Mouse (Mus musculus): Measurements from ENCODE around the gene Otop2. TPM values are rescaled to one million over a fixed set of nuclear protein-coding genes. Genes with fewer than 3 reads are reported as not detected.

Gene Otop2
- polyA plus RNA-seq, 1 experiment from 2014 or later, result not detected

DNA sequence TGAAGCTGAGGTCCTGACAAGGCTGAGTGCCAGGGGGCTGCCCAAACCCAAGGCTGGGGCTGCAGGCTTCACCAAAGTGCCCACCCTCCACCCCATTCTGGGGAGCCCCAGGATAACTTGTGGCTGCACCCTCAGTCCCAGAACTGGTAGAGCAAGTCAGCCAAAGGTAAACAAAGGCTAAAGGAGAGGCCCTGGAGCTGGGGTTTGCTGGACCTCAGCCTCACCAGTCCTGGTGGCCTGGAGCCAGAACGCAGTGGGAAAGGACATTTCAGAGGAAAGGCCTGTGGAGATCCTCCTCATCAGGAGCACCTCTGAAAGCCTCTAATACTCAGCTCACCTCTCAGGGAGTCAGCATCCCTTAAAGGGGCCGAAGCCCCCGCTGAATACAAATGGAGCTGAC is 57.2 kb downstream of the Otop2 start:
- Histone ChIP-seq H3K4me2 (replicated peaks) (no peak overlapping the region), H3K27ac (no peak overlapping the region), H3K4me3 (replicated peaks) (no peak overlapping the region), H3K9me3 (no peaks in the 10 kb centered on the region), H3K36me3 (no peaks in the 10 kb centered on the region), H3K4me1 (replicated peaks) (peaks cover 24% of the 10 kb centered on the region), H3K27me3 (replicated peaks) (peaks cover 20% of the 10 kb centered on the region), H3K9ac (no peak overlapping the region)
- ATAC-seq, result no peak
- 82% methylated on average over 3 of the region's 3 CpGs for WGBS

DNA sequence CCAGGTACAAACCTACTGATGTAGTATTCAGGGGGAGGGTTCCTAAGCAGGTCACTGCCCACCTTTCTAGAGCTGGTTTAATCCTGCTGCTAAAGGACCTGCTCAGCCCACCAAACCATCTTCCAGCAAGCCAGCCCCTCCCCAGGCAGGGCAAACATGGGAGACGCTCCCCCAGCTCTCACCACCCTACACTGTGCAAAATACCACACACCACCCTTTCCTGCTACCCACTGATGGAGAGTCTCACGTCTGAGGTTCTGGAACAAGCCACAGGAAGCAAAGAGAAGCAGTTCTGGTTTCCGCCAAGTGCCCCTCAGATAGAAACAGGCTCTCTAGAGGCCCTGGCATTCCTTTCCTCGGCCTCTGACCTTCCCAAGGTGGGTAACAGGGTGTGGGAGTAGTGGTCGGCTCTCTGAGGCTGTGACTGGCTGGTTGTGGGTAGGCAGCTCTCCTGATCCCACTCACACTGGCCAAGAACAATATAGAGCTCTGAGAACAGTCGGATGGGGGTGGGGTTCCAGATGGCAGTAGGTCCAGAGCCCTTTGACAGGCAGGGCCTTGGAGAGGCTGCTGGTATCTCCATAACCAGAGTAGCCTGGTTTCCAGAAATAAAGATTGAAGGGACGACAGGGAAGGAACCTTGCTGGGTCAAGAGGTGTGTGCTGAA is 59.2 kb downstream of the Otop2 start:
- Histone ChIP-seq H3K9me3 (no peaks in the 10 kb centered on the region), H3K9ac (peak overlapping the region; percentile 17; the same call in 1 of the 2 replicates), H3K36me3 (no peaks in the 10 kb centered on the region), H3K27me3 (replicated peaks) (peaks cover 20% of the 10 kb centered on the region), H3K4me2 (replicated peaks) (peak overlapping the region; percentile 87), H3K27ac (no peak overlapping the region), H3K4me3 (replicated peaks) (peak overlapping the region; percentile 52; the same call in 1 of the 2 replicates), H3K4me1 (replicated peaks) (peaks cover 18% of the 10 kb centered on the region)
- no peak for ATAC-seq
- WGBS, result 41% methylated on average over 7 of the region's 7 CpGs

DNA sequence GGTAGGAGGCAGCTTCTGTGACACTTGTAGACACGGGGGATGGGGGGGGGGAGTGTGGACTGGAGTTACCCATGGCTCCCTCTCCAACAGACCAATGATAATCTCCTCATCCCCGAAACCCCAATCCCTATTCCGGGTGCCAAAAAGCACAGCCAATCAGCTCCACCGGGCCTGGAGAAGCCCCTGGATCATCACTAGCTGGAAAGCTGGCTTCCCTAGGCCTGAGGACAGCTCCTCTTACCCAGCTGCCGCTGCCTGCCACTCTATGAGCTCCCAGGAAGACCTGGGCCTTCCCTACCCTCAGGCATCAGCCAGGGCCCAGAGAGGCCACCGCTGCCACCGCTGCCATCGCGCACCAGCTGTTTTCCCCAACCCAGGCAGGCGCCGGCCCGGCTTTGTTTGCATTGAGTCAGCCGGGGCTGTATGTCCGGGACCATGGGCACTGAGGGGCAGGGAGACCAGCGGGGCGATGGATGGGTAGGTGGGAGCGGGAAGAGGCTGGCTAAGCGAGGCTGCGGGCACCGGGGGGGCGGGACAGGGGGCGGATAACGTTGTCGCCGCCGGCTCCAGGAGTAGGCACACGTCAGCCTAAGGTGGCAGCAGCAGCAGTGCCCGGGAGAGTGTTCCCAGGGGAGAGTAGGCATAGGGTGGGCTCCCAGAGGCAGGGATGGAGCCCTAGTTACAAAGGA is 59.9 kb downstream of the Otop2 start:
- peak; percentile 65 for ATAC-seq
- Histone ChIP-seq H3K9me3 (no peaks in the 10 kb centered on the region), H3K27me3 (replicated peaks) (peaks cover 20% of the 10 kb centered on the region), H3K36me3 (no peaks in the 10 kb centered on the region), H3K27ac (no peak overlapping the region), H3K4me3 (replicated peaks) (peak overlapping the region; percentile 52), H3K9ac (peak overlapping the region; percentile 65), H3K4me2 (replicated peaks) (peak overlapping the region; percentile 87), H3K4me1 (replicated peaks) (peaks cover 18% of the 10 kb centered on the region)
- WGBS, result 5% methylated on average over 27 of the region's 28 CpGs

DNA sequence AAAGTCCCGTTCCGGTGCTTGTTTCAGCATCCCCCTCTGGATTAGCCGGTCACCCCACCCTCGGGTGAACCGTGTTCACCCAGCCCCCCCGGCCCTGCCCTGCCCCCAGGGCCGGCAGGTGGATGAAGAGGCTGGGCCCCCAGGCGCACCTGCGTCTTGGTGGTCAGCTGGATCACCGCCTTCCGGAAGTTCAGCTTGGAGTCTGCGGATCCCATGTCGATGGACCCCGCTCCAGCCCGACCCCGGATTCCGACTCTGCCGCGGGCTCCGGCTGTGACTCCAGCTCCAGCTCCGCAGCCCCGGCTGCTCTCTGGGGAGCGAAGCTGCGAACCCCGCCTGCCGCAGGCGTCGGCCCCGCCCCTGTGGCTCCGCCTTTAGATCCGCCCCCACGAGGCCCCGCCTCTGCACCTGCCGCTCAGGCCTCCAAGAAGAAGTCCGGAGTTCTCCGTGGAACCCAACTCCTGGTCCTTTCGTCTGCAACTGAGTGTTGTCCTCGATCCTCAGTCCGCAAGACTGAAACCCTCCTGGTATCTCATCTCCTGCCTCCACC is 60.5 kb downstream of the Otop2 start, which contains the start of gene Hid1:
Hid1 (minus strand) TSS at position 362 of the 550 bp plus-strand sequence.
- no peak within 1 kb of the TSS for H3K27ac ChIP-seq
- WGBS, result under 1% methylated on average over 39 of the region's 39 CpGs

DNA sequence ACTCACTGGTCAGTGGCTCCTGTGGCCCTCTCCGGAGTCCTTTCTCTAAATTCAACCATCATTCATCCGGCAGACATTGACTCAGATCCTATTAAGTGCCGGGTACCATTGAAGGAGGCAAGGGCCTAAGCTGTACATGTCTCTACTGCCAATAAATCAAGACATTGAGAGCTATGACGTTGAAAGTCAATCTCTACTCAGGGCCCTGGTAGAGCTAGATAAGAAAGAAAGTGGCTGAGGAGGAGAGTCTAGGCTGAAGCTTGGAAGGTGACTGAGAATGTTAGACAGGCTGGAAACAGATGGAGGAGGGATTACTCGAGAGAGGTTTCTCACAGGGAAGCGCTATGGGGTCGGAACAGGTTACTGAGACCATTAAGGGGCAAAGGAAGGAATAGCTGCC is 63.4 kb downstream of the Otop2 start:
- peaks cover 23% of the 10 kb centered on the region for H3K27me3 ChIP-seq (replicated peaks)
- 62% methylated on average over 7 of the region's 7 CpGs for WGBS
- H3K9me3 ChIP-seq, result no peaks in the 10 kb centered on the region
- no peak overlapping the region for H3K9ac ChIP-seq
- H3K4me2 ChIP-seq (replicated peaks), result no peak overlapping the region
- no peak for ATAC-seq
- H3K4me1 ChIP-seq (replicated peaks), result peaks cover 16% of the 10 kb centered on the region
- no peaks in the 10 kb centered on the region for H3K36me3 ChIP-seq
- no peak overlapping the region for H3K27ac ChIP-seq
- no peak overlapping the region for H3K4me3 ChIP-seq (replicated peaks)

More for the DNA sequence above, 60.5 kb downstream of the Otop2 start, which contains the start of gene Hid1:
- peaks cover 18% of the 10 kb centered on the region for H3K4me1 ChIP-seq (replicated peaks)
- H3K27me3 ChIP-seq (replicated peaks), result peaks cover 20% of the 10 kb centered on the region
- H3K9me3 ChIP-seq, result no peaks in the 10 kb centered on the region
- peak within 1 kb of the TSS; percentile 52 for H3K4me3 ChIP-seq (replicated peaks)
- H3K36me3 ChIP-seq, result no peaks in the 10 kb centered on the region
- peak within 1 kb of the TSS; percentile 87 for H3K4me2 ChIP-seq (replicated peaks)
- peak within 1 kb of the TSS; percentile 65 for H3K9ac ChIP-seq
- ATAC-seq, result peak; percentile 91

DNA sequence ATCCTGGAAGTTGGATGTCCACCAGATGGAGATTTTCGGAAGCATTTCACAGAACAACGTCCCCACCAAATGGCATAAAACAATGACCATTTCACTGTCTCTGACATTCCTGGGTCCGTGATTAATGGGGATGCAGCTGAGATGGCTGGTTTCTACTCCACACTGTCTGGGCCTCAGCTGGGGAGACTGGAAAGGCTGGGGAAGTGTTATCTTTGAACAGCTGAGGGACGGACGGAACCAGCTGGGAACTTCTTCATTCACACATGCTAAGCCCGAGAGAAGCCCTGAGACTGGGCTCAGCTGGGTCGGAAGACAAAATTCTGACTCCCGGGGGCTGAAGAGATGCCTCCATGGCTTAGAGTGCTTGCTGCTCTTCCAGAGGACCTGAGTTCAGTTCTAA is 64.4 kb downstream of the Otop2 start:
- no peak overlapping the region for H3K4me2 ChIP-seq (replicated peaks)
- H3K9me3 ChIP-seq, result no peaks in the 10 kb centered on the region
- H3K9ac ChIP-seq, result no peak overlapping the region
- H3K27ac ChIP-seq, result no peak overlapping the region
- H3K4me3 ChIP-seq (replicated peaks), result no peak overlapping the region
- H3K27me3 ChIP-seq (replicated peaks), result peaks cover 17% of the 10 kb centered on the region
- no peaks in the 10 kb centered on the region for H3K36me3 ChIP-seq
- WGBS, result 60% methylated on average over 8 of the region's 8 CpGs
- H3K4me1 ChIP-seq (replicated peaks), result peaks cover 16% of the 10 kb centered on the region
- no peak for ATAC-seq

DNA sequence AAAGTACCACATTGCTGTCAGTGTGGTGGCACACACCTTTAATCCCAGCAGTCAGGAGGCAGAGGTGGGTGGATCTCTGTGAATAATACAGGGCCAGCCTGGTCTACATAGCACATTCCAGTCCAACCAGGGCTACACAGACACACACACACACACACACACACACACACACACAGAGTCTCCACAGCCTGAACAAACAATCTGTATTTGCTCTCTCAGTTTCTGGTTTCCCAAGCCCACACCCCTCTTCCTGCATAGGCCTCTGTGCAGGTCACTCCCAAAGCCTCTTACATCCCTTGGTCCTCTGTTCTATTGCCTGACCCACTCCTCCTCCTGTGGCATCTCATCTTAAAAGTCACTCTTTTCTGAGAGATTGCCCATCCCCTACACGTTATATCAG is 65.1 kb downstream of the Otop2 start:
- Histone ChIP-seq H3K27me3 (replicated peaks) (peaks cover 10% of the 10 kb centered on the region), H3K4me1 (replicated peaks) (peaks cover 12% of the 10 kb centered on the region), H3K9ac (no peak overlapping the region), H3K4me3 (replicated peaks) (no peak overlapping the region), H3K4me2 (replicated peaks) (no peak overlapping the region), H3K36me3 (no peaks in the 10 kb centered on the region), H3K27ac (no peak overlapping the region), H3K9me3 (no peaks in the 10 kb centered on the region)
- no peak for ATAC-seq
- WGBS, result 60% methylated on average over 1 of the region's 1 CpGs

DNA sequence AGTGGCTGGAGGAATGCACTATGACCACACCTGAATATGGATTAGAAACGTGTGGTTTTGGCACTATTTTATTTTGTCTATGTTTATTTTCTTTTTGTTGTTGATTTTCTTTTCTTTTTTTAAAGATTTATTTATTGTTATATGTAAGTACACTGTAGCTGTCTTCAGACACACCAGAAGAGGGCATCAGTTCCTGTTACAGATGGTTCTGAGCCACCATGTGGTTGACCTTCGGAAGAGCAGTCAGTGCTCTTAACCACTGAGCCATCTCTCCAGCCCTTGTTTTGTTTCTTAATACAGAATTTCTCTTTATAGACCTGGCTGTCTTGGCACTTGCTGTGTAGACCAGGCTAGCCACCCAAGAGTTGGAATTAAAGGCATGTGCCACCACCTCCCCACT is 65.8 kb downstream of the Otop2 start:
- Histone ChIP-seq H3K27ac (no peak overlapping the region), H3K4me3 (replicated peaks) (no peak overlapping the region), H3K27me3 (replicated peaks) (peaks cover 3% of the 10 kb centered on the region), H3K4me1 (replicated peaks) (peaks cover 7% of the 10 kb centered on the region), H3K9me3 (no peaks in the 10 kb centered on the region), H3K4me2 (replicated peaks) (no peak overlapping the region), H3K9ac (no peak overlapping the region), H3K36me3 (no peaks in the 10 kb centered on the region)
- WGBS, result 52% methylated on average over 2 of the region's 2 CpGs
- ATAC-seq, result no peak

DNA sequence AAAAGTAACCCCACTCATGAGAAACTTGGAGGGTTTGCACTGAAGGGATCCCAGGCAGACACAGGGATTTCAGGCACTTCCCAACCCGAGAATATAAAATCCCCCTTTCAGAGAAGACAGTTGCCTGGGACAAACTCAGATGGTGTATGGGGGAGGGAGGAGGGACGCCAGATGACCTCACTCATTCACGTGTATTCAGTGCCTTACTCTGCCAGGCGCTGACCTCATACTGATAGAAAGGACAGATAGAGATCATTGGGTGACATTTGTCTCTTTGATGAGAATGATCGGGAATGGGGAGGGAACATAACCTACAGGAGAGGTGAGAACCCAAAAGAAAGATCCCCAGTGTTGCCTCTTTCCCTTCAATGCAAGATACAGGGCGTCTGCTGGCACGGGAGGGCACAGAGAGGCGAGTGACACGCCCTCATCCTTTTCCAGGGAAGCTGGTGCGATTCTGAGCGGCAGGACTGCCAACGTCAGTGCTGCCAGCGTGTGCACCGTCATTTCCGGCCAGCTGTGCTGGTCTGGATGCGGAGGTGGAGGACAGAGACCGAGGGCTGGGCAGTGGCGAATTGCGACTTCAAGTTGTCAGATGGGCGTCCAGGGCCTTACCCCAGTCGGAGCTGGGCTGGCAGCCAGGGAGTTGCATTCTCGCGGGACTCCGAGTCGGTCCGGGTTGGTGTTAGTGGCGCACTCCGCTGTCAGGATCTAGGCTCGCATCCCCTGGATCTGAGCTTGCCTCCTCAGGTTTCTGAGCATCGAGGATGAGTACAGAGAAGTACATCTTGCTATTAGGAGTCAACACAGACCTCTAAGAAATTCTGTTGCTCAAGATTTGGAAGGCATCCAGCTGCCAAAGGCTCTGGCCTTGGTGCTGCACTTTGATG is 67.1 kb downstream of the Otop2 start:
- Histone ChIP-seq H3K4me2 (replicated peaks) (peak overlapping the region; percentile 78), H3K9ac (peak overlapping the region; percentile 49), H3K4me3 (replicated peaks) (peak overlapping the region; percentile 34), H3K4me1 (replicated peaks) (peaks cover 6% of the 10 kb centered on the region), H3K27ac (no peak overlapping the region), H3K36me3 (no peaks in the 10 kb centered on the region), H3K27me3 (replicated peaks) (peaks cover 3% of the 10 kb centered on the region; the same call in 1 of the 2 replicates), H3K9me3 (no peaks in the 10 kb centered on the region)
- 2% methylated on average over 30 of the region's 30 CpGs for WGBS
- ATAC-seq, result peak; percentile 48; the same call in 1 of the 2 replicates

DNA sequence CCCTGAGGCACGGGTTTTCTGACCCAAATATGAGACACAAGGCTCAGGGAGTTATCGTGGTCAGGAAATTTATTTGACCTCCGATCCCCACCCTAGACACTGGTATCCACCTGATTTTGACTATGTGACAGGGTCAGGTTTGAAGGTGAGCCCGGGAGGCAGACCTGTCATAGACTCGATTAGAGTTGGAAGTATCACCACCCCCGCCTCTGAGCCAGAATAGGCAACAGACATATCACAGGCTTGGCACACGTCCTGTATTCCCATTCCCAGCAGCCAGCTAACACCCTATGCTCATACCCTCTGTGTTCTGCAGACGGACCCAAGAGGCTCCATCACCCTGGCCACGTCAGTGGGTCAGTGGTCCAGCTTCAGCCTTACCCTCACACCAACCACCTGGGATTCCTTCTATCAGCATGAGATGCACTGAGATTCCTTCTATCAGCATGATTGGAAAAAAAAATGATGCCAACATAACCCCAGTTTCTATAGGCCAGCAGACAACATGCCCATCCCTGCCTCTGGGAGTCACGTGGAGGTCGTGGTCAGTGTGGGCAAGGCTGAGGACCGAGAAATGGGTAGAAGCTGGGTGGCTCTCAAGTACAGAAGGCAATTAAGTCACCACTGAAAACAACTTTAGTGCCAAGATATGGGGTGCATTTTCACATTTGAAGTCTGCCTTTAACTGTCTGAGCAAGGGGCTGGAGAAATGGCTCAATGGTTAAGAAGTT is 67.9 kb downstream of the Otop2 start:
- Histone ChIP-seq H3K27ac (no peak overlapping the region), H3K4me3 (replicated peaks) (peak overlapping the region; percentile 34; the same call in 1 of the 2 replicates), H3K4me1 (replicated peaks) (peaks cover 6% of the 10 kb centered on the region), H3K9ac (no peak overlapping the region), H3K27me3 (replicated peaks) (peaks cover 3% of the 10 kb centered on the region; the same call in 1 of the 2 replicates), H3K9me3 (no peaks in the 10 kb centered on the region), H3K4me2 (replicated peaks) (peak overlapping the region; percentile 78; the same call in 1 of the 2 replicates), H3K36me3 (no peaks in the 10 kb centered on the region)
- no peak for ATAC-seq
- 63% methylated on average over 12 of the region's 12 CpGs for WGBS

DNA sequence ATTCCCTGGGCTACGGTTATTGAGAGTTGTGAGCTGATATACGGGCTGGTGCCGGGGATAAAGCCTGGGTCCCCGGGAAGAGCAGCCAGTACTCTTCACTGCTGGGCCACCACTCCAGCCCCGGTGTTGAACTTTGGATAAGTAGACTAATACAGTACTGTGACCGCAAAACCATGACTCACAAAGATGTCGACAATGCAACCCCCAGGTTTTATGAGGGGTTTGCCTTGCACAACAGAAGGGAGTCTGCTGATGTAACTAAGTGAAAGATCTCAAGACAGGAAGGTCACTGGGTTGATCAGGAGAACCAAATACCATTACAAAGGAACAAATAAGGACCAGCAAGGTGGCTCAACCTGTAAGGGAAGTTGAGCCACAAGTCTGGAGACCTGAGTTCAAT is 69.8 kb downstream of the Otop2 start:
- H3K4me3 ChIP-seq (replicated peaks), result no peak overlapping the region
- no peak for ATAC-seq
- no peaks in the 10 kb centered on the region for H3K9me3 ChIP-seq
- no peak overlapping the region for H3K9ac ChIP-seq
- H3K36me3 ChIP-seq, result no peaks in the 10 kb centered on the region
- peaks cover 6% of the 10 kb centered on the region for H3K4me1 ChIP-seq (replicated peaks)
- no peak overlapping the region for H3K27ac ChIP-seq
- 0 out of 2 replicates have a peak, but pooled peaks cover 3% of the 10 kb centered on the region for H3K27me3 ChIP-seq (replicated peaks)
- H3K4me2 ChIP-seq (replicated peaks), result no peak overlapping the region
- 55% methylated on average over 7 of the region's 7 CpGs for WGBS

Measured in intestine, embryonic 15.5 days (tissue).